Mouse (Mus musculus): ENCODE data around the gene Trmt44. TPM values are rescaled to one million over a fixed set of nuclear protein-coding genes. Genes with fewer than 3 reads are reported as not detected.

The Trmt44 gene
- polyA plus RNA-seq, 1 experiment from 2014 or later: 10.8 TPM

- H3K4me2 ChIP-seq (replicated peaks): no peak overlapping the region
- H3K36me3 ChIP-seq: peaks cover 14% of the 10 kb centered on the region
- no peaks in the 10 kb centered on the region for H3K9me3 ChIP-seq
- no peak overlapping the region for H3K27ac ChIP-seq
- no peak for ATAC-seq (ENCODE audit: insufficient number of reproducible peaks, insufficient read depth, low FRiP score, low TSS enrichment)
- peaks cover 22% of the 10 kb centered on the region for H3K4me1 ChIP-seq
- H3K9ac ChIP-seq: no peak overlapping the region
- 87% methylated on average over 7 of the region's 7 CpGs for WGBS
- H3K4me3 ChIP-seq: no peak overlapping the region
- no peaks in the 10 kb centered on the region for H3K27me3 ChIP-seq
Observed at GRCm38 (mm10) chr5:35606800-35607199, 31.9 kb upstream of the Trmt44 start.

- no peak overlapping the region for H3K4me3 ChIP-seq
- H3K9ac ChIP-seq: no peak overlapping the region
- H3K4me1 ChIP-seq: peaks cover 22% of the 10 kb centered on the region
- peaks cover 24% of the 10 kb centered on the region for H3K36me3 ChIP-seq
- H3K9me3 ChIP-seq: no peaks in the 10 kb centered on the region
- no peak overlapping the region for H3K27ac ChIP-seq
- no peaks in the 10 kb centered on the region for H3K27me3 ChIP-seq
- 79% methylated on average over 7 of the region's 7 CpGs for WGBS
- no peak overlapping the region for H3K4me2 ChIP-seq (replicated peaks)
- no peak for ATAC-seq (ENCODE audit: insufficient number of reproducible peaks, insufficient read depth, low FRiP score, low TSS enrichment)
Observed at GRCm38 (mm10) chr5:35605355-35605754, 30.5 kb upstream of the Trmt44 start.

GRCm38 (mm10) chr5:35601526-35601925 is 26.7 kb upstream of the Trmt44 start:
- Histone ChIP-seq H3K36me3 (peaks cover 45% of the 10 kb centered on the region), H3K4me3 (no peak overlapping the region), H3K4me2 (replicated peaks) (no peak overlapping the region), H3K9me3 (0 out of 2 replicates have a peak, but pooled peaks cover 4% of the 10 kb centered on the region), H3K9ac (no peak overlapping the region), H3K27me3 (no peaks in the 10 kb centered on the region), H3K27ac (no peak overlapping the region), H3K4me1 (no peaks in the 10 kb centered on the region)
- 93% methylated on average over 8 of the region's 8 CpGs for WGBS
- no peak for ATAC-seq (ENCODE audit: insufficient number of reproducible peaks, insufficient read depth, low FRiP score, low TSS enrichment)

GRCm38 (mm10) chr5:35600233-35600632 is 25.4 kb upstream of the Trmt44 start:
- H3K4me3 ChIP-seq: no peak overlapping the region
- no peaks in the 10 kb centered on the region for H3K4me1 ChIP-seq
- peaks cover 45% of the 10 kb centered on the region for H3K36me3 ChIP-seq
- 0 out of 2 replicates have a peak, but pooled peaks cover 4% of the 10 kb centered on the region for H3K9me3 ChIP-seq
- ATAC-seq (ENCODE audit: insufficient number of reproducible peaks, insufficient read depth, low FRiP score, low TSS enrichment): no peak
- H3K4me2 ChIP-seq (replicated peaks): no peak overlapping the region
- no peak overlapping the region for H3K9ac ChIP-seq
- H3K27me3 ChIP-seq: no peaks in the 10 kb centered on the region
- 74% methylated on average over 11 of the region's 11 CpGs for WGBS
- H3K27ac ChIP-seq: no peak overlapping the region

- Histone ChIP-seq H3K27me3 (no peaks in the 10 kb centered on the region), H3K4me3 (no peak overlapping the region)
- WGBS: 79% methylated on average over 18 of the region's 18 CpGs
Observed at GRCm38 (mm10) chr5:35596169-35597160, 21.6 kb upstream of the Trmt44 start.

GRCm38 (mm10) chr5:35595706-35596105 is 20.8 kb upstream of the Trmt44 start:
- Histone ChIP-seq H3K9me3 (0 out of 2 replicates have a peak, but pooled peaks cover 4% of the 10 kb centered on the region), H3K4me1 (no peaks in the 10 kb centered on the region), H3K36me3 (peaks cover 44% of the 10 kb centered on the region), H3K9ac (no peak overlapping the region), H3K27ac (no peak overlapping the region), H3K4me3 (no peak overlapping the region), H3K27me3 (no peaks in the 10 kb centered on the region), H3K4me2 (replicated peaks) (no peak overlapping the region)
- 23% methylated on average over 4 of the region's 4 CpGs for whole genome bisulfite sequencing
- no peak for ATAC-seq (ENCODE audit: insufficient number of reproducible peaks, insufficient read depth, low FRiP score, low TSS enrichment)

More at GRCm38 (mm10) chr5:35596169-35597160, 21.6 kb upstream of the Trmt44 start:
- ATAC-seq (ENCODE audit: insufficient number of reproducible peaks, insufficient read depth, low FRiP score, low TSS enrichment): no peak; the same call in 1 of the 2 replicates
- no peaks in the 10 kb centered on the region for H3K4me1 ChIP-seq
- H3K27ac ChIP-seq: no peak overlapping the region
- 0 out of 2 replicates have a peak, but pooled peaks cover 4% of the 10 kb centered on the region for H3K9me3 ChIP-seq
- no peak overlapping the region for H3K4me2 ChIP-seq (replicated peaks)
- H3K9ac ChIP-seq: no peak overlapping the region
- H3K36me3 ChIP-seq: peaks cover 39% of the 10 kb centered on the region

- no peak overlapping the region for H3K4me3 ChIP-seq
- ATAC-seq (ENCODE audit: insufficient number of reproducible peaks, insufficient read depth, low FRiP score, low TSS enrichment): no peak
- no peak overlapping the region for H3K4me2 ChIP-seq (replicated peaks)
- H3K9me3 ChIP-seq: 0 out of 2 replicates have a peak, but pooled peaks cover 4% of the 10 kb centered on the region
- no peak overlapping the region for H3K9ac ChIP-seq
- H3K27ac ChIP-seq: no peak overlapping the region
- H3K4me1 ChIP-seq: no peaks in the 10 kb centered on the region
- peaks cover 44% of the 10 kb centered on the region for H3K36me3 ChIP-seq
- WGBS: 93% methylated on average over 4 of the region's 4 CpGs
- H3K27me3 ChIP-seq: no peaks in the 10 kb centered on the region
Observed at GRCm38 (mm10) chr5:35594768-35595167, 19.9 kb upstream of the Trmt44 start.

GRCm38 (mm10) chr5:35593272-35593671 is 18.4 kb upstream of the Trmt44 start:
- peaks cover 49% of the 10 kb centered on the region for H3K36me3 ChIP-seq
- no peak overlapping the region for H3K27ac ChIP-seq
- 0 out of 2 replicates have a peak, but pooled peaks cover 3% of the 10 kb centered on the region for H3K9me3 ChIP-seq
- H3K9ac ChIP-seq: no peak overlapping the region
- H3K4me1 ChIP-seq: no peaks in the 10 kb centered on the region
- WGBS: 79% methylated on average over 6 of the region's 6 CpGs
- no peak overlapping the region for H3K4me2 ChIP-seq (replicated peaks)
- ATAC-seq (ENCODE audit: insufficient number of reproducible peaks, insufficient read depth, low FRiP score, low TSS enrichment): no peak
- H3K4me3 ChIP-seq: no peak overlapping the region
- no peaks in the 10 kb centered on the region for H3K27me3 ChIP-seq

- H3K27me3 ChIP-seq: no peaks in the 10 kb centered on the region
- peaks cover 49% of the 10 kb centered on the region for H3K36me3 ChIP-seq
- H3K9me3 ChIP-seq: no peaks in the 10 kb centered on the region
- H3K9ac ChIP-seq: no peak overlapping the region
- WGBS: 54% methylated on average over 4 of the region's 4 CpGs
- no peaks in the 10 kb centered on the region for H3K4me1 ChIP-seq
- no peak overlapping the region for H3K27ac ChIP-seq
- H3K4me3 ChIP-seq: no peak overlapping the region
- ATAC-seq (ENCODE audit: insufficient number of reproducible peaks, insufficient read depth, low FRiP score, low TSS enrichment): no peak
- no peak overlapping the region for H3K4me2 ChIP-seq (replicated peaks)
Observed at GRCm38 (mm10) chr5:35592824-35593223, 18.0 kb upstream of the Trmt44 start.

GRCm38 (mm10) chr5:35592081-35592736 is 17.3 kb upstream of the Trmt44 start:
- 80% methylated on average over 21 of the region's 21 CpGs for WGBS
- Histone ChIP-seq H3K27ac (no peak overlapping the region), H3K4me3 (no peak overlapping the region), H3K27me3 (no peaks in the 10 kb centered on the region), H3K9me3 (no peaks in the 10 kb centered on the region), H3K36me3 (peaks cover 47% of the 10 kb centered on the region), H3K4me2 (replicated peaks) (no peak overlapping the region), H3K9ac (no peak overlapping the region), H3K4me1 (no peaks in the 10 kb centered on the region)
- ATAC-seq (ENCODE audit: insufficient number of reproducible peaks, insufficient read depth, low FRiP score, low TSS enrichment): no peak

- Histone ChIP-seq H3K4me2 (replicated peaks) (no peak overlapping the region), H3K4me3 (no peak overlapping the region), H3K27me3 (no peaks in the 10 kb centered on the region), H3K9ac (no peak overlapping the region), H3K9me3 (no peaks in the 10 kb centered on the region), H3K27ac (no peak overlapping the region), H3K36me3 (peaks cover 47% of the 10 kb centered on the region), H3K4me1 (no peaks in the 10 kb centered on the region)
- 84% methylated on average over 4 of the region's 4 CpGs for WGBS
- ATAC-seq (ENCODE audit: insufficient number of reproducible peaks, insufficient read depth, low FRiP score, low TSS enrichment): no peak
Observed at GRCm38 (mm10) chr5:35591497-35591896, 16.6 kb upstream of the Trmt44 start.
